Mouse (Mus musculus): ENCODE data around the gene Ahr. TPM values are rescaled to one million over a fixed set of nuclear protein-coding genes. Genes with fewer than 3 reads are reported as not detected.

Gene Ahr
- 10 to 100 TPM; 53.9 to 65.0 TPM for total RNA-seq (2023)

GRCm38 (mm10) chr12:35534754-35535236 lies at the start of gene Ahr:
Ahr (minus strand) TSS chr12:35535038.

